Mouse (Mus musculus) A20 (cell line): Measurements from ENCODE around the gene Olfr1024.

Source experiments
- DNase-seq: peaks from one replicate; pipeline ENCODE4 v3.0.0-alpha.2; 2011; ENCODE audit warnings: low read depth, low spot score

The Olfr1024 gene

DNA sequence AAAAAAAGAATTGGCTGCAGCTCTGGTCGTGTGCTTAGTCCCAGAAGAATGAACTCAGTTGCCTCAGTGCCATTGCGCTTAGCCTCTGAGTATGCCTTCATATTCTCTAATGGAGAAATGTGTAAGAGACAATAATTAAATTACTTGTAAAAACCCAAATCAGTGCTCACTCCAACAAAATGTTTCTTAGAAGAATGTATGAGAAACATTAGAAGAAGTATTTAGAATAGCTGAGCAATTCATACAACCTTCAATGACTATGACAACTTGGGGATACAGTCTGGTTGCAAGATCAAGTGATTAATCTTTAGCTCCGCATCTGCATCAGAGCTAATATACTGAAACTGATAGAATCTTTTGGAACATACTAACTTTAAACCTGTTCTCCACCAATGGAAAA, at the start of gene Olfr1024:
TSS of gene Olfr1024 (minus strand) at position 101 of the 400 bp plus-strand sequence.
- no peak for DNase-seq

- no peak for DNase-seq
These were observed 45.3 kb upstream of the Olfr1024 start, which contains the start of gene Olfr1028 for GRCm38 (mm10) chr2:85950137-85950536. Gene Olfr1028 (plus strand): TSS chr2:85950437.

GRCm38 (mm10) chr2:85921258-85921657, 16.4 kb upstream of the Olfr1024 start, which contains the start of gene Olfr1026:
Gene Olfr1026 (plus strand): TSS chr2:85921558.
- no peak for DNase-seq

DNA sequence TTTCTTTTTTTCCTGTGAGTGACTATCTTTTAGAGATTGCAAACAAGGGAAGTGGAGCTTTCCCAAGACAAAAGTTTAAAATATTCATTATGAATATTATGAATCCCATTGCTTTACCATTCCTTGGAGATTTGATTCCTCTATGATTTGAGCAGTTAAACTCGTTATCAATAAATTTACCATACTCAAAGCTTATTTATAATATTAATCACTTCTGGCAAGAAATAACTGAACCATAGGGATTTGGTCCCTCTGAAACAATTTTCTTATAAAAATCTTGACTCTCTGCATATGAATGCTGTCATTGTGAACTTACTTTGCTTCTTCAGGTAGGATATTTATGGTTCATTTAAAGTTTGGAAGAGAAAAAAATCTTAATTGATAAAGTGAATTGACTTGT, 10.0 kb upstream of the Olfr1024 start, which contains the start of gene Olfr1025-ps1:
TSS of gene Olfr1025-ps1 (plus strand) at position 301 of the 400 bp plus-strand sequence.
- DNase-seq = no peak

GRCm38 (mm10) chr2:85913197-85913596, 8.3 kb upstream of the Olfr1024 start:
- no peak for DNase-seq

DNA sequence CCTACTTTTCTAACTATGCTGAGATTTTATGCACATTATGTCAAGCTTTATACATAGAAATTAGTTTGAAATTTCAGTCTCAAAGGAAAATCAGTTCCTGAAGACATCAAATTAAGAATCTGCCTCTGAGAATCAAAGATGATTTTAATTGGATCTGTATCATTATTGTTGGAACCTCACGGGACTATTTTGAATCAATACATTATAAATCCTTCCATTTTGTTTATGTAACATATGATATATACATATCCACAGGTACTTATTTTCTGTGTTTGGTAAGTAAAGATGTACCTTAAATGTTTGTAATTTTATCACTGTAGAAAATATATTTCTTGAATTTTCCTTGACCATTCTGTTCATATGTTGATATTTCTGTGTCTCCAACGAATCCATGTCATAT, 19.5 kb downstream of the Olfr1024 start, which contains the start of gene Olfr1023:
TSS of gene Olfr1023 (plus strand) at position 301 of the 400 bp plus-strand sequence.
- no peak for DNase-seq

DNA sequence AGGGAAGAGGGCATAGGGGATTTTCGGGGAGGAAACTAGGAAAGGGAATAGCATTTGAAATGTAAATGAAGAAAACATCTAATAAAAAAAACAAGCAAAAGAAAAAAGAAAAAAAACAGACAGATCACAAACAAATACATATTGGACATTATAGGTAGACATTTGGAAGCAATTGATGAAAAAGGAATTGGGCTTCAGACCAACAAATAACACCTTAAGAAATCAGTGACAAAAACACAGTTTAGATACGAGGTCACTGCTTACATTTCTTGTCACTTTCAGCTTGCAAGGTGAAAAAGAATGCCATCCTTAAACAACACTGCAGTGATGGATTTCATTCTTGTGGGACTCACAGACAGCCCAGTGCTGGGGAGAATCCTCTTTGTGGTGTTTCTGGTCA, 36.6 kb downstream of the Olfr1024 start, which contains the start of gene Olfr1022:
TSS of gene Olfr1022 (plus strand) at position 301 of the 400 bp plus-strand sequence.
- DNase-seq = no peak
